Mouse (Mus musculus) liver, embryonic 16.5 days (tissue): ENCODE measurements around the gene Ugt2b36. TPM values are rescaled to one million over a fixed set of nuclear protein-coding genes. Genes with fewer than 3 reads are reported as not detected.
"Not testable (repeated sequence)": the region's sequence is repeated elsewhere in the genome, so short reads cannot be mapped to it uniquely, and the experiment has no call there.

ENCODE experiments used
- ATAC-seq: fragments of 200-750 bp; cut with Nextera tagmentation; 2 replicates; pipeline ENCODE4 v1.8.0; 2017; ENCODE audit warnings: low read depth, mild to moderate bottlenecking, moderate number of reproducible peaks, moderate library complexity
- H3K27ac ChIP-seq: fragments of 300-500 bp; sonication (generic); 2 replicates; pipeline ENCODE4 v1.5.1; 2014; ENCODE audit warnings: mild to moderate bottlenecking, low read length
- H3K27me3 ChIP-seq: fragments of 300-500 bp; sonication (generic); 2 replicates; pipeline ENCODE4 v1.6.1; 2014; ENCODE audit warnings: low read depth, low read length, mixed read lengths; ENCODE audit not compliant: control insufficient read depth, insufficient read depth
- H3K36me3 ChIP-seq: fragments of 300-500 bp; sonication (generic); 2 replicates; pipeline ENCODE4 v1.6.1; 2014; ENCODE audit warnings: mild to moderate bottlenecking; ENCODE audit not compliant: control insufficient read depth, insufficient read depth
- H3K4me1 ChIP-seq: fragments of 300-500 bp; sonication (generic); 2 replicates; pipeline ENCODE4 v1.6.1; 2014; ENCODE audit warnings: low read depth, low read length, mixed read lengths; ENCODE audit not compliant: control insufficient read depth
- H3K4me2 ChIP-seq: fragments of 300-500 bp; sonication (generic); 2 replicates; pipeline ENCODE4 v1.6.1; 2014; ENCODE audit warnings: low read depth, low read length, mixed read lengths
- H3K4me3 ChIP-seq: fragments of 300-500 bp; sonication (generic); 2 replicates; pipeline ENCODE4 v1.5.1; 2014; ENCODE audit warnings: low read depth, mild to moderate bottlenecking, low read length
- H3K9ac ChIP-seq: fragments of 300-500 bp; sonication (generic); 2 replicates; pipeline ENCODE4 v1.6.1; 2014; ENCODE audit warnings: low read depth, low read length
- H3K9me3 ChIP-seq: fragments of 300-500 bp; sonication (generic); replicated peaks from 2 replicates; pipeline ENCODE4 v1.6.1; 2016; ENCODE audit warnings: low read length; ENCODE audit not compliant: control insufficient read depth
- WGBS: fragments of 180-500 bp; shearing (Covaris S2); extraction: QIAGEN DNeasy Blood & Tissue Kit; methylation state at CpG from one replicate; pipeline ENCODE4 v1.1.7; 2014; ENCODE audit not compliant: insufficient replicate concordance; 5-methylcytosine and 5-hydroxymethylcytosine counted together
- polyA plus RNA-seq: library from polyadenylated mRNA; unstranded; fragments of >200 nt; fragmentation: Nextera tagmentation; extraction: Ambion mirVana; gene quantifications from 2 replicates; pipeline ENCODE4 v1.2.1, GENCODE M21; 2015

Gene Ugt2b36
- 47.2 and 47.8 TPM in 2 replicates for polyA plus RNA-seq

DNA sequence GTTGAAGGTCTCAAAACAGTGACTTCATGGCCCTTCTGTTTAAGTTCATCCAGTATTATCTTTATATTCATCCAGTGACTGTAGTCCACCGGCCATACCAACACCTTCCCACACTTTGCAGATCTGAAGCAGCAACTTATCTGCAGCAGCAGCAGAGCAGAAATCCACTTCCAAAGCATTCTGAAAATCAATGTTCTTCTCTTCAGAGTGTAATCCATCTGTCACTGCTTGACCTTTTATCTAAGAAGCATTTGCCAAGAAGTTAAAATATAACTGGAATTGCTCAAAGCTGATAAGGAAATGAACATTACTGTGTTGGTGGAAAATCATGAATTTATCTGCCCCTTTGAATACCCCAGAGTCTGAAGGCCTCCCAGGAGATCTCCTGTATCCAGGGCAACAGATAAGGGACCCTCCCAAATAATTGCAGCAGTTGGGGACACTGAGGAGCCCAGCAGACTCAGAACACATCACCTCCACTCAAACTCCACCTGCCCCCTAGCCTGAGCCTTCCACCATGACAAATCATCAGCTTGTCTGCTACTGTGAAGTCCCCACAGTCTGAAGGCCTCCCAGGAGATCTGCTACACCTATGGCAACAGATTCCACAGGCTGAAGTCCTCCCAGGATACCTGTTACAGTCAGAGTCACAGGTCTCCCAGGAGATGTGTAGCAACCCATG, at the start of gene Ugt2b36:
Gene Ugt2b36, minus strand, starts transcription at position 210 of the 682 bp plus-strand sequence.
- Histone ChIP-seq H3K9me3 (no peaks in the 10 kb centered on the region), H3K27me3 (no peaks in the 10 kb centered on the region), H3K4me2 (peak within 1 kb of the TSS; percentile 6; the same call in 1 of the 2 replicates), H3K36me3 (no peaks in the 10 kb centered on the region), H3K4me1 (no peaks in the 10 kb centered on the region), H3K27ac (peak within 1 kb of the TSS; percentile 48), H3K4me3 (no peak within 1 kb of the TSS), H3K9ac (no peak within 1 kb of the TSS)
- WGBS, result 45% methylated on average over 1 of the region's 1 CpGs
- peak; percentile 58 for ATAC-seq

DNA sequence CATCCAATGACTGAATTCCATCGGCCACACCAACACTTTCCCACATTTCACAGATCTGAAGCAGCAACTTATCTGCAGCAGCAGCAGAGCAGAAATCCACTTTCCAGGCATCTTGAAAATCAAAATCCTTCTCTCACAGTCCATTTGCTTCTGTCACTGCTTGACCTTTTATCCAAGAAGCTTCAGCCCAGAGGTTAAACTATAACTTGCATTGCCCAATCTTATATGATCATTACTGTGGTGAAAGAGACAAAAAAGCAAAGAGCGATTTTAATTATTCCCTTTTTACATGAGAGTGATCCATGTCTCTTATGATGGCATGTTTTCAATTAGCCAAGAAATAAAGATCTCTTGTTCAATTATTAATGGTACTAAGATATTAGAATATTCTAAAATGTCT, 47.8 kb upstream of the Ugt2b36 start, which contains the start of gene Ugt2b5:
Gene Ugt2b5, minus strand, starts transcription at position 123 of the 400 bp plus-strand sequence.
- not testable (repeated sequence) for H3K9me3 ChIP-seq, H3K36me3 ChIP-seq, H3K4me2 ChIP-seq, H3K4me3 ChIP-seq, H3K27me3 ChIP-seq, H3K27ac ChIP-seq, ATAC-seq, H3K4me1 ChIP-seq, H3K9ac ChIP-seq
- 46% methylated on average over 1 of the region's 2 CpGs for WGBS

DNA sequence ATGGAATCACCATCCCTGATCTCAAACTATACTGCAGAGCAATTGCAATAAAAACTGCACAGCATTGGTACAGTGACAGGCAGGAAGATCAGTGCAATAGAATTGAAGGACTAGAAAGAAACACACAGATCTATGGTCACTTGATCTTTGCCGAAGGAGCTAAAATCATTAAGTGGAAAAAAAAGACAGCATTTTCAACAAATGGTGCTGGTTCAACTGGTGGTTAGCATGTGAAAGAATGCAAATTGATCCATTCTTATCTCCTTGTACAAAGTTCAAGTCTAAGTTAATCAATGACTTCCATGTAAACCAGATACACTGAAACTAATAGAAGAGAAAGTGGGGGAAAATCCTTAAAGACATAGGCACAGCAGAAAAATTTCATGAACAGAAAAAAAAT, 11.3 kb upstream of the Ugt2b36 start:
- H3K9ac ChIP-seq, H3K36me3 ChIP-seq, H3K4me2 ChIP-seq, H3K4me3 ChIP-seq, H3K27ac ChIP-seq, H3K9me3 ChIP-seq, H3K27me3 ChIP-seq, H3K4me1 ChIP-seq: not testable (repeated sequence)
- 64% methylated on average over 1 of the region's 1 CpGs for WGBS
- ATAC-seq, result peak; percentile 48; the same call in 1 of the 2 replicates

DNA sequence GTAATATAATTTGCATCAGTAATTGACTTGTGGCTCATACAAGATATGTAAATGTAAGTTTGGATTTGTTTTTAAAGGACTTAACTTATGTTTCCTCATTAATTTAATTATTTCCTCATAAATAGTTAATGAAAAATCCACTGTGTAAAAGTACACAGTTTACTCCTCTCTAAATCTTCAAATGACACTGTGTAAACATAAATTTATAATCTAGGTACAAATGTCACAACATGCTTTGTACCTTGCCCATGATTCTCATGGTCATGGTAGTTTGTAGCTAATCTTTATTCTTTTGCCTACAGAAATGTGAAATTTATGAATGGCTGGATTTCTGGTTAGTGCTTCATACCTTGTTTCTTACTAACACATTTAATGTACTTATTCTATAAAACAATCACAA, 1.2 kb downstream of the Ugt2b36 start:
- ATAC-seq, result no peak
- Histone ChIP-seq H3K9me3 (no peaks in the 10 kb centered on the region), H3K4me2 (no peak overlapping the region), H3K27me3 (no peaks in the 10 kb centered on the region), H3K4me3 (no peak overlapping the region), H3K9ac (no peak overlapping the region), H3K4me1 (no peaks in the 10 kb centered on the region), H3K27ac (no peak overlapping the region), H3K36me3 (no peaks in the 10 kb centered on the region)

DNA sequence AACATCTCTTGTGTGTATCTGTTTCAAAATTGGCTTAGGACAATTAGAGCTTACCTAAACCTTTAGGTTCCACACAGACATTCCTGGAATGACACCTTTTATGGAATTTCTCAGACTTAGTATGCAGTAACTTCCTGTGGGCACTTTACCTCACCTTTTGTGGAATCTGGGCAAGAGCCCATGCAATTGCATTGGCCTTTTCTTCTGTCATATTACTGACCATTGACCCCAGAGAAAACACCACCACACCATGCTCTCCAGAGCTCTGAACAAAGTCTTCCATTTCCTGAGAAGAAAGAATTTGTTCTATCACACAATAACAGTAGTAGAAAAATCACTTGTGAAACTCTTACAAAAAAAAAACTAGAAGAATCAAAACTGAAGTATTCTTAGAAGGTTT, 3.1 kb downstream of the Ugt2b36 start:
- no peaks in the 10 kb centered on the region for H3K9me3 ChIP-seq
- no peak for ATAC-seq
- H3K27me3 ChIP-seq, result no peaks in the 10 kb centered on the region
- H3K9ac ChIP-seq, result no peak overlapping the region
- H3K4me3 ChIP-seq, result no peak overlapping the region
- no peaks in the 10 kb centered on the region for H3K4me1 ChIP-seq
- H3K27ac ChIP-seq, result no peak overlapping the region
- H3K36me3 ChIP-seq, result no peaks in the 10 kb centered on the region
- H3K4me2 ChIP-seq, result no peak overlapping the region

DNA sequence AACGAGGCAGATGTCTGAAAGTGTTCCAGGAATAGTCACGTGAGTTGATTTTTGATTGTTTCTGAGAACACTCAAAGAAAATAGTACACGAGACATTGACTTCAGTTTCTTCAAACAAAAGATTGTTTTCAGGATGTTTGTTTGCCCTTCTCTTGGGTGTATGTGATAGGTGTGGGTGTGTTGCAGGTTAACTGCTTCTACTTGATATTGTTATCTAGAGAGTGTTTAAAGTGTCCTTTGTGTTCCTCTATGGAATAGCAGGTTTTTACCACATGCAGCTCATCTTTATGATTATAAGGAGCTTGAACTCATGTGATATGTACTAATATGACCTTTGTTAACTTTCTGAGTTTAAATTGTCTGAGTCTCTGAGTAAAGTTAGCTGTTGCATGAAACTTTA, 6.1 kb downstream of the Ugt2b36 start:
- ATAC-seq, result no peak
- Histone ChIP-seq H3K27ac (no peak overlapping the region), H3K27me3 (no peaks in the 10 kb centered on the region), H3K9me3 (no peaks in the 10 kb centered on the region), H3K4me1 (no peaks in the 10 kb centered on the region), H3K4me3 (no peak overlapping the region), H3K4me2 (no peak overlapping the region), H3K9ac (no peak overlapping the region), H3K36me3 (no peaks in the 10 kb centered on the region)
- 46% methylated on average over 3 of the region's 3 CpGs for WGBS

DNA sequence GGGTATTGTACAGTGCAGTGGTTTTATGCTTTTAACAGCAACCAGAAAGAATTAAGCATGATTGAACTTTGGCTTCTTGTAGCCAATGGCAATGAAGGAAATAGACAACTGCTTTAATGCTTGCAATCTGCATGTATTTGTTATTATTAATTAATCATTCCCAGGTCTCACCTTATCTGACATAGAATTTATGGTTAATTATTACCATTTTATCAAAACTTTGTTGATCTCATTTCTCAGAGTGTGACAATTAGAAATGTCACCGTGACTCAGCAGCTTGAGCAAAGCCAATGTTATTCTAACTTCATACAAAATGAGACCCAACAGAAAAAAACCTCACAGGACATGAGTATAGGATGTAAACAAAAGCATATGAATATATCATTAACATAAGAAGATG, 61.7 kb downstream of the Ugt2b36 start:
- Histone ChIP-seq H3K9me3 (no peaks in the 10 kb centered on the region), H3K4me2 (no peak overlapping the region), H3K4me3 (no peak overlapping the region), H3K9ac (no peak overlapping the region), H3K27ac (no peak overlapping the region), H3K4me1 (no peaks in the 10 kb centered on the region), H3K27me3 (no peaks in the 10 kb centered on the region), H3K36me3 (no peaks in the 10 kb centered on the region)
- ATAC-seq, result no peak
- WGBS, result 50% methylated on average over 1 of the region's 1 CpGs

DNA sequence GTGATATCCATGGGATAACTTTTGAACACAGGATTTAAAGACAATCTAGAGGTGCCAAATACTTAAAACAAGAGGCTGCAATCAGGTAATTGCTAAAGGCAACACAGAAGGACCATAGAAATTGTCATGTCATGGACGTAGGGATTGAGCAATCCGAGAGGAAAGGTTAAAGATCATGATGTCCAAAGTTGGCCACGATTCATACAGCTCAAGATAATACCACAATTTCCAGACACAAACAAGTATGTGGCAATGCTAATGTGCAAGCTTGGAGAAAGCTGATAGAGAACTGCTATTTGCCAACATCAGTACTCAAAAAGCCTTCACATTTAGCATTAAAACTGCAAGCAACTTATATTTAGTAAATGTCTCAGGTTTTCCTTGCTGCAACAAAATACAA, 65.0 kb downstream of the Ugt2b36 start:
- 41% methylated on average over 3 of the region's 3 CpGs for WGBS
- peak; percentile 50; the same call in 1 of the 2 replicates for ATAC-seq
- H3K27me3 ChIP-seq, result no peaks in the 10 kb centered on the region

More for the DNA sequence above, 65.0 kb downstream of the Ugt2b36 start:
- Histone ChIP-seq H3K27ac (no peak overlapping the region), H3K4me2 (no peak overlapping the region), H3K4me3 (no peak overlapping the region), H3K4me1 (no peaks in the 10 kb centered on the region), H3K36me3 (no peaks in the 10 kb centered on the region), H3K9me3 (no peaks in the 10 kb centered on the region), H3K9ac (no peak overlapping the region)
